Mouse (Mus musculus): ENCODE measurements around the gene Cryab.

Cryab gene

GRCm38 (mm10) chr9:50742744-50743143, 8.4 kb upstream of the Cryab start:
- in situ Hi-C loops (cut with MboI, MseI): no loop called here

- in situ Hi-C loops (cut with MboI, MseI): no loop called here
Observed at GRCm38 (mm10) chr9:50745806-50746205, 5.3 kb upstream of the Cryab start.

GRCm38 (mm10) chr9:50746214-50746677, 4.9 kb upstream of the Cryab start, which contains the start of gene 2310030G06Rik:
Gene 2310030G06Rik, minus strand, starts transcription at chr9:50746536.
- in situ Hi-C loops (cut with MboI, MseI): no loop called here

GRCm38 (mm10) chr9:50750706-50751105, 419 bp upstream of the Cryab start:
- in situ Hi-C loops (cut with MboI, MseI): no loop called here

- in situ Hi-C loops (cut with MboI, MseI): no loop called here
Observed at GRCm38 (mm10) chr9:50752054-50752602, 1.0 kb downstream of the Cryab start, which contains the start of gene Hspb2. Gene Hspb2, minus strand, starts transcription at chr9:50752354.

GRCm38 (mm10) chr9:50752784-50753615, 1.9 kb downstream of the Cryab start:
- in situ Hi-C loops (cut with MboI, MseI): no loop called here

- in situ Hi-C loops (cut with MboI, MseI): no loop called here
Observed at GRCm38 (mm10) chr9:50753947-50754346, 2.8 kb downstream of the Cryab start.

- in situ Hi-C loops (cut with MboI, MseI): no loop called here
Observed at GRCm38 (mm10) chr9:50756711-50757110, 5.6 kb downstream of the Cryab start.

- in situ Hi-C loops (cut with MboI, MseI): no loop called here
Observed at GRCm38 (mm10) chr9:50761520-50762243, 10.6 kb downstream of the Cryab start.

- in situ Hi-C loops (cut with MboI, MseI): no loop called here
Observed at GRCm38 (mm10) chr9:50763331-50763730, 12.2 kb downstream of the Cryab start.

GRCm38 (mm10) chr9:50767531-50768106, 16.5 kb downstream of the Cryab start:
- in situ Hi-C loops (cut with MboI, MseI): no loop called here

- in situ Hi-C loops (cut with MboI, MseI): no loop called here
Observed at GRCm38 (mm10) chr9:50768107-50769002, 17.2 kb downstream of the Cryab start, which contains the start of gene Fdxacb1. Gene Fdxacb1, plus strand, starts transcription at chr9:50768236.

GRCm38 (mm10) chr9:50770011-50770410, 18.9 kb downstream of the Cryab start:
- in situ Hi-C loops (cut with MboI, MseI): no loop called here

GRCm38 (mm10) chr9:50774026-50774462, 22.9 kb downstream of the Cryab start:
- in situ Hi-C loops (cut with MboI, MseI): no loop called here

GRCm38 (mm10) chr9:50774991-50775612, 24.0 kb downstream of the Cryab start, which contains the start of the genes Alg9 and 1110032A03Rik:
Gene Alg9, plus strand, starts transcription at chr9:50775019.
Gene 1110032A03Rik, minus strand, starts transcription at chr9:50775520.
- in situ Hi-C loops (cut with MboI, MseI): no loop called here

GRCm38 (mm10) chr9:50775662-50776126, 24.6 kb downstream of the Cryab start:
- in situ Hi-C loops (cut with MboI, MseI): no loop called here

GRCm38 (mm10) chr9:50776162-50776760, 25.1 kb downstream of the Cryab start:
- in situ Hi-C loops (cut with MboI, MseI): no loop called here

GRCm38 (mm10) chr9:50782155-50782554, 31.0 kb downstream of the Cryab start:
- in situ Hi-C loops (cut with MboI, MseI): loop anchor here (10.0 kb wide), 1 partner anchor 777 kb away; no protein-coding TSS in a partner anchor

GRCm38 (mm10) chr9:50795266-50795665, 44.1 kb downstream of the Cryab start:
- in situ Hi-C loops (cut with MboI, MseI): no loop called here
